In genomic region chr8:110174826-110175225, GRCm38 (mm10) we compare ENCODE assay signal across 20 mouse cellular contexts. TPM values are rescaled to one million over a fixed set of nuclear protein-coding genes. Genes with fewer than 3 reads are reported as not detected.
DNase-seq lines count a peak whose midpoint lies in the region; ATAC-seq and TF ChIP-seq lines count a peak whose summit lies in the region.
"Had no signal": no experiment of that assay in that cellular context is flagged by ENCODE, and none has a peak within 500 bp of the region (broad histone marks: within the 10 kb centered on the region; RNA-seq: fewer than 3 reads in every experiment).

No protein-coding gene starts in this region.

- no peaks in the 10 kb centered on the region for H3K4me1 ChIP-seq in intestine, postnatal 0 days (replicated peaks; ENCODE audit: control insufficient read depth, insufficient read depth, low read length)
- H3K4me1 ChIP-seq in hindbrain, embryonic 13.5 days (replicated peaks), result peaks cover 14% of the 10 kb centered on the region

- H3K4me3 ChIP-seq in intestine, postnatal 0 days (ENCODE audit: low read depth, low read length), result no peak overlapping the region
- no peak overlapping the region for H3K4me3 ChIP-seq in hindbrain, embryonic 13.5 days
- H3K4me3 ChIP-seq: embryonic facial prominence, embryonic 10.5 days; gastrocnemius, adult 2 months; heart, embryonic 13.5 days; hindbrain, embryonic 12.5 days; kidney, embryonic 15.5 days had no signal

- H3K36me3 ChIP-seq in intestine, postnatal 0 days (ENCODE audit: control insufficient read depth, insufficient read depth), result no peaks in the 10 kb centered on the region
- no peaks in the 10 kb centered on the region for H3K36me3 ChIP-seq in hindbrain, embryonic 13.5 days
- H3K36me3 ChIP-seq: embryonic facial prominence, embryonic 10.5 days; heart, embryonic 13.5 days; hindbrain, embryonic 12.5 days; kidney, embryonic 15.5 days had no signal

- DNase-seq in cerebellum, postnatal 4 days (ENCODE audit: low spot score in 2 of 2), result no peak
- peak; percentile 86 for DNase-seq in cerebellum, adult 9-10 months
- peak; percentile 83 to 85 for DNase-seq in cerebellum, postnatal 25 days
- DNase-seq: adrenal gland, postnatal 14 days; B cell, adult 2 months; gastrocnemius, adult 2 months; gastrocnemius, postnatal 36 days; heart, adult 11 months; heart, postnatal 4 days; kidney, adult 18-20 months had no signal

- H3K9ac ChIP-seq in intestine, postnatal 0 days (ENCODE audit: low read depth, low read length), result no peak overlapping the region
- no peak overlapping the region for H3K9ac ChIP-seq in hindbrain, embryonic 13.5 days
- H3K9ac ChIP-seq: heart, embryonic 13.5 days; hindbrain, embryonic 12.5 days; kidney, embryonic 15.5 days had no signal

- ATAC-seq in cerebellum, adult (ENCODE audit: insufficient number of reproducible peaks, low FRiP score, low TSS enrichment), result peak; percentile 61
- no peak for ATAC-seq in CD4-positive, CD25-positive, alpha-beta regulatory T cell, adult 4 months
- ATAC-seq in intestine, postnatal 0 days, result no peak
- ATAC-seq in hindbrain, embryonic 13.5 days (ENCODE audit: low FRiP score), result no peak
- ATAC-seq: forebrain, embryonic 14.5 days; hindbrain, postnatal 0 days had no signal

- no peaks in the 10 kb centered on the region for H3K27me3 ChIP-seq in intestine, postnatal 0 days (replicated peaks; ENCODE audit: control insufficient read depth, insufficient read depth, low read length)
- peaks cover 12% of the 10 kb centered on the region for H3K27me3 ChIP-seq in hindbrain, embryonic 13.5 days

- no peak overlapping the region for H3K27ac ChIP-seq in intestine, postnatal 0 days (ENCODE audit: low read depth, low read length)
- H3K27ac ChIP-seq in hindbrain, embryonic 13.5 days, result no peak overlapping the region
- H3K27ac ChIP-seq: embryonic facial prominence, embryonic 10.5 days; gastrocnemius, adult 2 months; heart, embryonic 13.5 days; hindbrain, embryonic 12.5 days; hindbrain, postnatal 0 days; kidney, embryonic 15.5 days had no signal

- no peaks in the 10 kb centered on the region for H3K9me3 ChIP-seq in intestine, postnatal 0 days (ENCODE audit: control insufficient read depth)
- H3K9me3 ChIP-seq in hindbrain, embryonic 13.5 days, result no peaks in the 10 kb centered on the region
- H3K9me3 ChIP-seq: embryonic facial prominence, embryonic 10.5 days; heart, embryonic 13.5 days; hindbrain, embryonic 12.5 days; kidney, embryonic 15.5 days had no signal

- TF ChIP-seq CTCF in intestine, postnatal 0 days (IDR thresholded peaks at IDR 0.05; ENCODE audit: low read depth), result no peak

- 80% methylated on average over 4 of the region's 4 CpGs for WGBS in intestine, postnatal 0 days
- WGBS in hindbrain, embryonic 13.5 days, result 95% methylated on average over 4 of the region's 4 CpGs

- H3K4me2 ChIP-seq in intestine, postnatal 0 days (replicated peaks; ENCODE audit: low read depth), result no peak overlapping the region
- no peak overlapping the region for H3K4me2 ChIP-seq in hindbrain, embryonic 13.5 days
- H3K4me2 ChIP-seq: heart, embryonic 13.5 days; hindbrain, embryonic 12.5 days; kidney, embryonic 15.5 days had no signal

RNA-seq across cellular contexts. Expression of gene Calb2, which starts 6.8 kb away (rescaled TPM):
- not detected for polyA plus RNA-seq in CD4-positive, CD25-positive, alpha-beta regulatory T cell, adult 4 months (2017; shearing (Covaris generic))
- polyA plus RNA-seq in intestine, postnatal 0 days (2015; fragmentation: Nextera tagmentation; extraction: Ambion mirVana), result 0.26 and 0.27 TPM in 2 replicates
- 53.3 and 69.2 TPM in 2 replicates for polyA plus RNA-seq in hindbrain, embryonic 13.5 days (2015; fragmentation: Nextera tagmentation; extraction: Ambion mirVana)

RNA-seq across cellular contexts. Expression of gene Cmtr2, which starts 40.6 kb away (rescaled TPM):
- 10 to 100 TPM in 1 of 2 experiments, 1 to 10 TPM in 1; 7.2 to 10.7 TPM for polyA plus RNA-seq in CD4-positive, CD25-positive, alpha-beta regulatory T cell, adult 4 months (2017; shearing (Covaris generic))
- 3.0 and 3.5 TPM in 2 replicates for polyA plus RNA-seq in intestine, postnatal 0 days (2015; fragmentation: Nextera tagmentation; extraction: Ambion mirVana)
- polyA plus RNA-seq in hindbrain, embryonic 13.5 days (2015; fragmentation: Nextera tagmentation; extraction: Ambion mirVana), result 10.9 and 12.0 TPM in 2 replicates

Comparison
In these comparisons a context has a peak if more than half of its experiments do, and no peak if none do; other contexts are left out.
1. DNase-seq: peak in cerebellum, adult 9-10 months (single experiment) and cerebellum, postnatal 25 days (2 of 2); none in cerebellum, postnatal 4 days (0 of 2).
2. RNA of gene Calb2, which starts 6.8 kb away (polyA plus RNA-seq): 53.3 to 69.2 TPM in hindbrain, embryonic 13.5 days; 0.26 to 0.27 TPM in intestine, postnatal 0 days and not detected in CD4-positive, CD25-positive, alpha-beta regulatory T cell, adult 4 months; every median in the first group is over 10 times any median in the second.